Mouse (Mus musculus): ENCODE measurements around the gene Lrrc32.

The Lrrc32 gene

DNA sequence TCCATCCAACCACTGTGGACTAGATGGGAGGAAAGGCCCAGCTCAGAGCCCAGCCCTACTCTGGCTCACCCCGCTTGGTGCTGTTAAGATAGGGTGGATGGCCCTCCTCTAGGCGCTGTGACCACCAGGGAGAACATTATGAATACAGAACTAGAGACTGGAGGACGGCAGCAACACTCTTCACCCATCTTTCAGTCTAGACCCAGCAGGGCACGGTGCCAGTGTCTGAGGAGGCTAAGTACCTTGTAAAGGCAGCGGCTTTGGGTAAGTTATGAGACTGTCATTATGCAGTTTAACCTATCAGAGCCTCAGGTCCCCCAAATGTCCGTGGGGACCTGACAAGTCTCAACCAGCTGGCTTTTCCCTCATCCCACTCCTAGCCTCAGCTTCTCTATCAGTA, at the start of gene Lrrc32:
Gene Lrrc32 (plus strand): TSS at position 153 of the 400 bp plus-strand sequence.
- ATAC-seq (ENCODE audit: insufficient number of reproducible peaks, low FRiP score, low TSS enrichment) = no peak

DNA sequence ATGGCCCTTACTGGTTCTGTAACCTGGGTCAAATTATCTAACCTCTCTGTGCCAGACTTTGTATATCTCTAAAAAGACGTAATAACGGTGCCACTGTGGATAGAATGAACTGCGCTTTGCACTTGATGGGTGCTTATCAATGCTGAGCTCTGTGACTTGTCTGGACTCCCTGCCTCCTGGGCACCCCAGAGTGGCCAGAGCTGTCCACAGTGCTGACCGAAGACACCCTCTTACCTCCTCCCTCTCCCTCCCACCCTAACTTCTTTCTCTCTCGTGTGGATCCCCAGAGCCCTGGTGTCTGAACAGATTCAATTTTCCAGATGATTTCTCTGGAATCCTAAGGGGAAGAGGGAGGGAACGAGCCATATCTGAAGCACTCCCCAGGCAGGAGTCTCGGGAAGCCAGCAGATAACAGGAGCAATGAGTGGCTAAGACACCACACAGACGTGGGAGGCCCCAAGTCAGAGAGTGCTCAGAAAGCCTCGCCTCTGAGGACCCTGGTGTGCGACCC, 49.1 kb upstream of the Lrrc32 start, which contains the start of gene Gucy2d:
Gene Gucy2d (plus strand): TSS at position 461 of the 511 bp plus-strand sequence.
- no peak for ATAC-seq (ENCODE audit: insufficient number of reproducible peaks, low FRiP score, low TSS enrichment)

DNA sequence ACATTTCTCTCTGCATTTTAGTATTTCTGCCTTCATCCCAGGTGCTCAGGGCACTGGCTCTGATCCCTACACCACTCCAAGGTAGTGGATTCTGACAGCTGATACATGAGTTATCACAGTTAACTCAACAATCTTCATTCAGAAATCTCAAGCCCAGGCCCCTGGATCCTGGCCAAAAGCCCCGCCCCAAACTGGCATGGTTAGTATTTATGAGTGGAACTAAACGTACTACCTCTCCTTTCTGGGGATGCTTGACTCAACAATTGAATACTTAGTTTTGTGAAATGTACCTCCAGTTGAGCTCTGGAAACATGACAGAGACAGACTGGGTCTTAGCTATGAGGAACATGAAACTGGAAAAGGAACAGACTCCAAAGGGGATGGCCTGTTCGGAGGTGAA, 42.2 kb upstream of the Lrrc32 start:
- no peak for ATAC-seq (ENCODE audit: insufficient number of reproducible peaks, low FRiP score, low TSS enrichment)

DNA sequence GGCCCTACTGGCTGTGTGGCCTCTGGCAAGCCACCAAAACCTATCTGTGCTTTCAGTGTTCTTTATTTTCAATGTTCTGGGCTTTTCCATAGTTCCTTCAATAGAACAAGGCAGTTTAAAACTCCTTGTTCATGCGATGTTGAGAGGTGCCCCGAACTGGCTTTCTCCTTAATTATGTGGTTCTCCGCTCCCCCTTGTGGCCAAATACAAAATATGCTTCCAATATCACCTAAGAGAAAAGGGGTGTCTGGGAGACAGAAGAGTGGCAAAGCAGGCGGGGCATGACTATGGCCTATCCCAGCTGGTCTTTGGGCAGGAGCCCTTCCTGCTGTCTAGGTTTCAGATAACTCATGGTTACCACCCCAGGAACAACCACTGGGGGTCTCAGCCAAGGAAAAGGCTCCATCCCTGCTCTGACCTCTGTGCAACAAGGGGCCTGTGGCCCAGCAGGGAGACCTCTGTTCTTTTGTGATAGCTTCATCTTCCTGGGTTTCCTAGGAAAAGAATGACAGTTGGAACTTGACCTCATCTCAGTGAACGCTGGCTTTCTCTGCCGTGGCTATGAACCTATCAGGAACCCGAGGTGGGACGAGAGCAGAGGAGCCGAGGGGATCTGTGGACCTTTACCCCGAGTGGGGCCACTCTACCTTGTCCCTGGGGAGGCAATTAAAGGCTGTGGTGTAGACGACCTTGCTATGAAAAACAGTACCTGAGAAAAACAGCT, 41.3 kb upstream of the Lrrc32 start:
- ATAC-seq (ENCODE audit: insufficient number of reproducible peaks, low FRiP score, low TSS enrichment) = no peak

DNA sequence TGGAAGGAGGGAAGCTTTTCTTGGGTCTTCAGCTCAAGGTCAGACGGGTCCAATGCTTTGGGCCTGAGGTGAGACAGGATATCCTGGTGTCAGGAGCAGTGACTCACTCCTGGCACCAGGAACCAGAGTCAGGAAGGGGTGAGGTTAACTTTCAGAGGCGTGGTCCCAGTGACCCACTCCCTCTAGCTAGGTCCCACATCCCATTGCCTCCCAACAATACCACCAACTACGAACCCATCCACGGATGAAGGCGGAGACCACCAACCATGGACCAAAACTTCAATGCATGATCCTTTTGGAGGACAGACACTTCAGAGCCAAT, 40.8 kb upstream of the Lrrc32 start:
- ATAC-seq (ENCODE audit: insufficient number of reproducible peaks, low FRiP score, low TSS enrichment) = no peak

DNA sequence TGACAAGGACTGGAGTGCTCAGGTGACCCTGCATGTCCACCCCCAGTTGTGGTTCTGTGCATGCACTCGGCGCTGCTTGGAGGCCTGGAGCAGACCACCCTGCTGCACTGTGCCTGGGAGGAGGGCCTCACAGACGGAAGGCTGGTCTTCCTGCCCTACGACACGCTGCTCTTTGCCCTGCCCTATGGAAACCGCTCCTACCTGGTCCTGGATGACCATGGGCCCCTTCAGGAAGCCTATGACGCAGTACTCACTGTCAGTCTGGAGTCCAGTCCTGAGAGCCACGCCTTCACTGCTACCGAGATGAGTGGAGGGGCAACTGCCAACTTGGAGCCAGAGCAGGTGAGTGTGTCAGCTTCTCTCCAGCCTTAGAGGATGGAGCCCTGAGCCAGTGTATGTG, 39.4 kb upstream of the Lrrc32 start:
- ATAC-seq (ENCODE audit: insufficient number of reproducible peaks, low FRiP score, low TSS enrichment) = no peak

DNA sequence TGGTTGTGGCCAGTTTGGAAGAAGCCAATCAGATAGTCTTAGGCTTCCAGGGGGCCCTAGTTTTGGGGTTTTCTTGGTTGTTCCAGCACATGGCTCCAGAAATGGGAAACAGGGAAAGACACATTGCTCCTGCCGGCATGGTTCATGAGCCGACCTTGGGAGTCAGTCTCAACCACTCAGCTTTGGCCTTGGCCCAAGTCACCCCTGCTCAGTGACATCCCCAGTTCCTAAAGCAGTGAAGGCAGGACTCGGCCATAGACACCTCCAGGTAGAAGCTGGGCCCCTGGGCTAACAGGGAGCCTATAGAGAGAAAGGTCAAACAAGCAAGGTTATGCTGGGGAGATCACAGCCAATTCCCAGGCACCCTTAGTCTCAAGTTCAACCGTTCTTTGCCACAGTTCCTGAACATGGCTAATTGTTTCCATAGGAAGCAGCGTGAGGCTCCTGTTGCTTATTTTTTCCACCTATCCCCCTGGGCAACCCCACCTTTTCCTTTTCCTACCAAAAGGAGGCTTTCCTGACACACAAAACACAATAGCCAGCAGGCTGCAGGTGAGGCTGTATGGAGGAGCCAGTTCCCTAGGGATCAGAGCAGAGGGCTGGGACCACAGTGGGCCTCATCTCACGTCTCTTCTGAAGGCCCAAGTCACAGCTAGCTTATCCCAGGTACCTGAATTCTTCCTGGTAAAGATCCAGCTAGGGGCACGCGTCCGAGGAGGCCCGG, 34.5 kb upstream of the Lrrc32 start:
- no peak for ATAC-seq (ENCODE audit: insufficient number of reproducible peaks, low FRiP score, low TSS enrichment)

DNA sequence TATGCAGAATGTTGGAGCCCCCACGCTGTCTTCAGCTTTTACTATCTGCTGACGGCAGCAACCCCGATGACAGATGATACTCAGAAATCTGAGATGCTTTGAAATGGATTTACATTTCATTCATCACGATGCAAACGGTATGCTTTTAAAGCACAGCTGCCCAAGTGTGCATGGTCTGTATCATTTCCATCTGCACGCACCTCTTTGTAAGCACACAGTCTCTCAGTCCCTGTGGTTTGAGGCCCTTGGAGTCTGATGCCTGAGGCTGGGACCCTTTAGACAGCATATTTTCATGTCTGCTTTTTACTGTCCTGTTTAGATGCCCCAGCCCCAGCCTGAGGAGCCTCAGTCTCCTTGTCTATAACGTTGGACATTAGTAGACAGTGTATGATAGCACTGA, 28.8 kb upstream of the Lrrc32 start:
- ATAC-seq (ENCODE audit: insufficient number of reproducible peaks, low FRiP score, low TSS enrichment) = no peak

DNA sequence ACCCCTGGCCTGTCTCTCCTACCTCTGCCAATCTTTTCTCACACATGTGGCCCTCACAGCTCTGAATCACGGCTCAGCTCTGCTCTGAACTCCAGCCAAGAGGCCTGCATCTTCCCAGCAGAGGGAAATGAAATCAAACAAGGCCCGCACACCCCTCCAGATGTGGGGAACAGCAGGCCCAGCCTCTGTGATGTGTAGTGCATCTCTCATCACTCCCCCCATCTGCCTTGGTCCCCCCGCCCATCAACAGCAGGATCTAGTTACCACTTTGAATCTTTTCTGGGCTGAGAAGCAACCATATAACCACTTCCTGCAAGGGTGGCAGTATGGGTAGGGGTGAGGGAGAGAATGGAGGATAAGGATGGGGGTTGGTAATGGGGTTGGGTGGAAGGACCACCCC, 20.0 kb upstream of the Lrrc32 start:
- ATAC-seq (ENCODE audit: insufficient number of reproducible peaks, low FRiP score, low TSS enrichment) = no peak

DNA sequence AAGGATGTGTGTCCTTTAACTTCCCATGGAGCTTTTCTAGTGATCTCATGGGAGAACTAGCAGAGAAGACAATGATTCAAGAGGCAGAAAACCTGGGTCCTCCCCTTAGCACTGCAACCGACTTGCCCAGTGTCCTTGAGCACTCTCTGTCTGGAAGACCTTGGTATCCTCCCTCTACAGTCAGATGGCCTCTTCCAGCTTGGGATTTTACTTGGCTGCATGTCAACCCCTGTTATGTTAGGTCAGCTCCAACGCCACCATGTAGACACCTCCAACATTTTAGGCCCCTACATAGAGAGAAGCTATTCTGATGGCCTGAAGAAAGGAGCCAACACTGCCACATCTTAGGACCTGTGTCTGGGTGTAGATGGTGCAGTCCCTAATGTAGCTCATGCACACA, 16.6 kb upstream of the Lrrc32 start:
- ATAC-seq (ENCODE audit: insufficient number of reproducible peaks, low FRiP score, low TSS enrichment) = no peak

DNA sequence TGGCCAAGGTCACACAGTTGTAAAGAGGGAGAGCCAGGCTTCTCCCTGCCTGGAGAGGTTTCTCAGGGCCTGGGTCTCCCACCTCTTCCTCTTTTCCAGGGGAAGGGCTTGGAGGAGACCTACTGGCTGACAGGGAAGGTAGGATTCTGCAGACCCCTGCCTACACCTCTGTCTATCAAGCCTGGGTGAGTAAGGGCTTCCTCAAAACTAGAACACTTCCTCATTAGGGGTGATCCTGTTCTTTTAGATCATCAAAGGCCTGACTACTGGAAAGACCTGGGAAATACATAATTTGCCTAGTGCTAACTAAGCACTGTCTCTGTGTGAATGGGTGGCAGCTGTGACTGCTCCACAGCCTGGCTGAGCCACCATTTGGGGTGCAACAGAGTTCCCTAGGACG, 14.5 kb upstream of the Lrrc32 start:
- no peak for ATAC-seq (ENCODE audit: insufficient number of reproducible peaks, low FRiP score, low TSS enrichment)

DNA sequence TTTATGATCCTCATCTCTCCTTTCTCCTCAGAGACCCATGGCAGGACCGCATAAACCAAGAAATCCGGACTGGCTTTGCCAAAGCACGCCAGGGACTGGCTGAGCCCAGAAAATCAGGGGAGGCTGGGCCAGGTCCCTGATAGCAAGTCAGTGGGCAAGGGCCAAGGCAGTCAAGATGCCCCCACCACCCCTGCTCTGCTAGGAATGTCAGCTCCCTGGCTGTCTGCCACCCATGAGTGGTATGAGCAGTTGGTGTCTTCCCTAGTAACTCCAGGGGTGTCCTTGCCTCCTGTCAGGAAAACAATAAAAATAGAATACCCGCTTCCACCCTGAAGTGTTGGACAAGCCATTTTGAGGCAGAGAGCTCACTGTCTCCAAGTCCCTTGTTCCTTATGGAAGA, 11.9 kb upstream of the Lrrc32 start:
- peak; percentile 12; the same call in 1 of the 2 replicates for ATAC-seq (ENCODE audit: insufficient number of reproducible peaks, low FRiP score, low TSS enrichment)

DNA sequence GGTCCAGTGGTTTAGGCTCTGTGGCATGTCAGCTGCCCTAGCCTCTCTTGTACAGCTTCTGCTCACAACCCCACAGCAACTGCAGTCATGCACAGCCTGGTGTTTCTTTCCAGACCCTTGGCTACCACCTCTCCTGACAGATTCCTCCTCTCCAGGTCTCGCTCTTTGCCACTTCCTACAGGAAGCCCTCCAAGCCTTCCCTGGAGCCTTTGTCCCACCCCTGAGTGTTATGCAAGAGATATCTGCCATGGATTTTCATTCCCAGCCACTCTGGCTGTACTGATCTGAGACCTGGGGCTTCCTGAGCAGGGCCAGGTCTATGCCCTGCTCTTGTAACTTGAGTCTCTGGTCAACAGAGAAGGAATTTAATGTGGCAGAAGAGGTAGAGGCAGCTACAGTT, 8.6 kb upstream of the Lrrc32 start:
- no peak for ATAC-seq (ENCODE audit: insufficient number of reproducible peaks, low FRiP score, low TSS enrichment)

DNA sequence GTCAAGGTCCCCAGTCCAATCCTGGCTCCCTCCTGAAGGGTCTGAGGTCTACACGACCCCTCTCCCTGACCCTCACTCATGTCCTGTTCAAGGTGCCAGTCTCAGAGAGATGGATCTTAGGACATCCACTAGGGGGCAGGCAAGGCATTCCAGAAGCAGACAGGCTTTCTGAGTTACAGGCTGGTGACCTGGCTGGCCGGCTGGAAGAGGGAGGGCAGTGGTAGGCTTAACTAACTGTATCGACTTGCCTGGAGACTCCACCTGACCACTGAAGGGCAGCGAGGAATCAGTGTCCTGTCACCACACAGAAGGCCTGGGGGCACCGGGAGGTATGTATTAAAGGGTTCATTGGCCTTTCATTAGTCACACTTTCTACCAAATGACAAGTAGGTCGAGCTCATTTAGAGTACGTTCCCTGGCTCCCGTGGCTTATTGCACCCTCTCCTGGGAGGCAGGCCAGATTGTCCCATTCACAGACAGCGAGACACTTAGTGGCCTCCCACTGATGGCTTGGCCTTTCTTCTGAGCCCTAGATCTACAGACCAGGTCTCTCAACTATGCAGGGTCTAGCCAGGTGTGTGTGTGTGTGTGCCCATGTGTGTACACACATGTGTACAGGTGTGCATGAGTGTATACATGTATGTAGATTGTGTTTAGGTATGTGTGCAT, 7.9 kb upstream of the Lrrc32 start:
- ATAC-seq (ENCODE audit: insufficient number of reproducible peaks, low FRiP score, low TSS enrichment) = peak; percentile 66

DNA sequence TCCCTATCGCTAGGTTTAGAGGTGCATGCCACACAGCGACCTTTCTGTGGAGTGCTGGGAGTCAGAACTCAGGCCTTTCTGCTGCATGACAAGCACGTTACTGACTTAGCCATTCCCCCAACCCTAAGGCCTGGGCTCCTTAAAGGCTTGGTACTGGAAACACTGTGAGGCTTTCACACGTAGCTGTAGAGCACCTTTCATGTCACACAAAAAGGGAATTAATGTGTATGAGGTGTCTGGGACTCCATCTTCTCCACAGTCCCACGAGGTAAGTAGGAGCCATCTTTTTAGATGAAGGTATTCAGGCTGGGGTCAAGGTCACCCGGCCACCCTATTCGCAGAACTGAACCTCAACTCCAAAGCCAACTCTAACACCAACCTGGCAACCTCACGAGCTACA, 7.2 kb upstream of the Lrrc32 start:
- no peak for ATAC-seq (ENCODE audit: insufficient number of reproducible peaks, low FRiP score, low TSS enrichment)

DNA sequence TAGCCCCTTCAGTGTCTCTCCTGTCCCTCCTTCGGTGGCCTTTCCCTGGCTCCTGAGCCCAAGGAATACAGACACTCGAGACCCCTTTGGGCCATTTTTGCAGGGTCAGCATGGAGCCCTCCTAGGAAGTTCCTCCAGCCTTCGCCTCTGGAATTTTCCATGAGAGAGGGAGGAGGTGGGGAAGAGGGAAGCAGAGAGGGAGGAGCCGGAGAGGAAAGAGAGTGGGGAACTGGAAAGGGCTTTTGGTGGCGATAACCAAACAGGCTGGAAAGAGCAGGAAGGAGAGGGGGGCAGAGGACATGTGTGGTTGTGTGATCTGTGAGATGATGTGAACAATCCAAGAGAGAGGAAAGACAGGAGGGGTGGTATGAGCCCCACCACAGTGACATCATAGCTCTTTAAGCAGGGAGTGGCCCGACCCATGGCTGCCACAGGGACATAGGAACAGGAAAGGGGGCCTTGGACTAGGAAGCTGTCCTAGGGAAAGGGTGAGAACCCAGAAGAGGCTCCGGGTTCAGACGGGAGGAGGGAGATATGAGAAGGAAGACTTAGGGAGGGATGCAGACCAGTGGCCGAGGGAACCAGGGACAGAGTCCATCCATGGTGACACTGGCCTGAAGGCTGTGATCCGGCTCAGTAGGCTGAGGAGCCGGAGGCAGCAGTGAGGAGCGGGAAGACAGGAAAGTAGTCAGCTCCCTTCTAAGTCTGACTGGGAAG, 6.4 kb upstream of the Lrrc32 start:
- ATAC-seq (ENCODE audit: insufficient number of reproducible peaks, low FRiP score, low TSS enrichment) = no peak

DNA sequence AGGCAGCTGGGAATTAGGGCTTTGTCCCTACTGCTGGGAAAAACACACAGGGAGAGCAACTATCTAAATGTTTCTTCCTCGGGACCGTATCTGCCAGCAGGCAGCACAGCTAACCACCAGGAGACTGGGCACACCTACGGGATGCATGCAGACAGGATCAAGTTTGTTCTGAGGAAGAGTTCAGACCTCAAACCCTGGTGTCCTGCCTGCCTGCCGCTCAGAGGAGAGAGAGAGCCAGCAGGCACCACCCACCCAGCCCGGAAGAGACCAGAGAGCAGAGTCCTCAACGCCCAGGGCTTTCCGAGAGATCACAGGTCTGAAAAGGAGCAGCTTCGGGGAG, 5.8 kb upstream of the Lrrc32 start:
- no peak for ATAC-seq (ENCODE audit: insufficient number of reproducible peaks, low FRiP score, low TSS enrichment)

DNA sequence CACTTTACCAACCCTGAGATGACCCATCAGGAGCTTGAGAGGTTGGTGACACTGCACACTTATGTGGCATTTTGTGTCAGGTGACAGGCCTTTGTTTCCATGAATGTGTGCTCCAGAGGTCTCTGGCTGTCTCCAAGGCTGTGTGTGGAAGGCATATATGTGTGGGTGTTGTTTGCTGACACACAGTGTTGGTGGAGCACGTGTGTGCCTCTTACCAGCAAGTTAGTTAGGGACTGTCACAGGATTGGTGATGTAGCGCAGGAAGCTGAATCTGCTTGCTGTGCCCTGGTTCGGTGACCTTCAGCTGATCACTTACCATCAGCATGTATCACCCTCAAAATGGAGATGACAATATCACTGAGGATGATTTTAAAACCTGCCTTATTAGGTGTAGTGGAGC, 4.2 kb upstream of the Lrrc32 start:
- no peak for ATAC-seq (ENCODE audit: insufficient number of reproducible peaks, low FRiP score, low TSS enrichment)

DNA sequence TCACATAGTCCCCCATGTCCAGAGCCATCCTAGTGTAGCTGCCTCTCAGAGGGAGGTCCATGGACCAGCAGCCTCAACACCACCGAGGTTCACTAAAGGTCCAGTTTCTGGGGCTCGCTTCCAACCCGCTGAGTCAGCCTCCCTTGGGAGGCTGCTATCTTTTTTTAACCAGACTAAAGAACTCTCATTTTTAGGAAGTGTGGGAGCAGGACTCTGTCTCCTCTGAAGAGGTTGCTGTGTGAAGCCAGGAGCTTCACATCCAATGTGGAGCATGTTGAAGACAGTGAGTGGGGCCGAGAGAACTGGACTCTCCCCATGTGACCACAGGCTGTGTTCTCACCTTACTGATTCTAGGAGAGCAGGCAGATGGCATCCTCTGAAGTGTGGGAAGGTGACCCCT, 3.6 kb upstream of the Lrrc32 start:
- no peak for ATAC-seq (ENCODE audit: insufficient number of reproducible peaks, low FRiP score, low TSS enrichment)

DNA sequence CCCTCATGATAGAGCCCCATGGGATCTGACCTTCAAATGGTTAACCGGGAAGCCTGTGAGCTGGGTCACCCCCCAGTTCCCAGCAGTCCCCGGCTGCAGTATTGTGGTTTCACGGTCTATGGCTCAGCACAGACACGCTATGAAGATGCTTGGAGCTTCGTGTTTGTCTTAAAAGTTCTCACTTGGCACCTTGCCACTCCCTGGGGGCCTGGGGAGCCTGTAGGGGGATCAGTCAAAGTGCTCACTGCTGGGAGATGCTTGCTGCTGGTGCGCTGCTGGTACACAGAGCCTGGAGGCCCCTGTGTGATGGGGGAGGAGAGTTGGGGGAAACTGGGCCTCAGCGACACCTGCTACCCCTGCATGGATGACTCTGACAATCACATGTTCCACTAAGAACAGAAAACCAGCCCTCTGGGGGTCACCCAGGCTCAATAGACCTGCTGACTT, 2.6 kb upstream of the Lrrc32 start:
- no peak for ATAC-seq (ENCODE audit: insufficient number of reproducible peaks, low FRiP score, low TSS enrichment)

Data from cerebellum, adult (tissue).